Mouse (Mus musculus): ENCODE results near the gene Hist1h2ag. TPM values are rescaled to one million over a fixed set of nuclear protein-coding genes. Genes with fewer than 3 reads are reported as not detected.
A peak's percentile ranks its signal among the peaks of the same experiment; 100 is the strongest.

The Hist1h2ag gene
- polyA plus RNA-seq, 1 experiment from 2014 or later, result 1.8 TPM

- H3K9ac ChIP-seq (ENCODE audit: low read depth, low read length), result no peak overlapping the region
- no peak overlapping the region for H3K4me3 ChIP-seq (ENCODE audit: low read depth, low read length)
- H3K27me3 ChIP-seq (ENCODE audit: control insufficient read depth, insufficient read depth, low read depth, low read length), result peaks cover 68% of the 10 kb centered on the region
- H3K36me3 ChIP-seq (ENCODE audit: control insufficient read depth, insufficient read depth, low read length), result no peaks in the 10 kb centered on the region
- 0 out of 2 replicates have a peak overlapping the region, but pooled peaks have one; percentile 19 for H3K4me2 ChIP-seq (ENCODE audit: low read length)
- H3K27ac ChIP-seq (ENCODE audit: low read length), result no peak overlapping the region
- ATAC-seq, result no peak
- H3K4me1 ChIP-seq (ENCODE audit: control insufficient read depth, insufficient read depth, low read length), result peaks cover 6% of the 10 kb centered on the region
- WGBS, result 17% methylated on average over 27 of the region's 27 CpGs
- H3K9me3 ChIP-seq (replicated peaks; ENCODE audit: control insufficient read depth, low read length, poor library complexity, severe bottlenecking), result no peaks in the 10 kb centered on the region; the same call in 1 of the 2 replicates
Observed at GRCm38 (mm10) chr13:22015479-22016450, 27.0 kb downstream of the Hist1h2ag start.

- H3K4me3 ChIP-seq (ENCODE audit: low read depth, low read length), result no peak overlapping the region
- 18% methylated on average over 17 of the region's 17 CpGs for WGBS
- no peak overlapping the region for H3K9ac ChIP-seq (ENCODE audit: low read depth, low read length)
- H3K4me2 ChIP-seq (ENCODE audit: low read length), result no peak overlapping the region
- H3K27me3 ChIP-seq (ENCODE audit: control insufficient read depth, insufficient read depth, low read depth, low read length), result peaks cover 74% of the 10 kb centered on the region
- H3K4me1 ChIP-seq (ENCODE audit: control insufficient read depth, insufficient read depth, low read length), result no peaks in the 10 kb centered on the region
- no peaks in the 10 kb centered on the region; the same call in 1 of the 2 replicates for H3K9me3 ChIP-seq (replicated peaks; ENCODE audit: control insufficient read depth, low read length, poor library complexity, severe bottlenecking)
- no peak for ATAC-seq
- H3K27ac ChIP-seq (ENCODE audit: low read length), result no peak overlapping the region
- H3K36me3 ChIP-seq (ENCODE audit: control insufficient read depth, insufficient read depth, low read length), result no peaks in the 10 kb centered on the region
Observed at GRCm38 (mm10) chr13:22014411-22014845, 28.3 kb downstream of the Hist1h2ag start.

- peaks cover 74% of the 10 kb centered on the region for H3K27me3 ChIP-seq (ENCODE audit: control insufficient read depth, insufficient read depth, low read depth, low read length)
- H3K4me2 ChIP-seq (ENCODE audit: low read length), result no peak overlapping the region
- 20% methylated on average over 13 of the region's 13 CpGs for WGBS
- no peak overlapping the region for H3K27ac ChIP-seq (ENCODE audit: low read length)
- H3K9me3 ChIP-seq (replicated peaks; ENCODE audit: control insufficient read depth, low read length, poor library complexity, severe bottlenecking), result no peaks in the 10 kb centered on the region; the same call in 1 of the 2 replicates
- no peaks in the 10 kb centered on the region for H3K4me1 ChIP-seq (ENCODE audit: control insufficient read depth, insufficient read depth, low read length)
- H3K4me3 ChIP-seq (ENCODE audit: low read depth, low read length), result no peak overlapping the region
- H3K9ac ChIP-seq (ENCODE audit: low read depth, low read length), result no peak overlapping the region
- no peaks in the 10 kb centered on the region for H3K36me3 ChIP-seq (ENCODE audit: control insufficient read depth, insufficient read depth, low read length)
- no peak for ATAC-seq
Observed at GRCm38 (mm10) chr13:22013716-22014115, 29.0 kb downstream of the Hist1h2ag start.

- WGBS, result 40% methylated on average over 6 of the region's 7 CpGs
- Histone ChIP-seq H3K9ac (ENCODE audit: low read depth, low read length) (no peak within 1 kb of the TSS), H3K4me1 (ENCODE audit: control insufficient read depth, insufficient read depth, low read length) (peaks cover 8% of the 10 kb centered on the region), H3K9me3 (replicated peaks; ENCODE audit: control insufficient read depth, low read length, poor library complexity, severe bottlenecking) (no peaks in the 10 kb centered on the region), H3K4me2 (ENCODE audit: low read length) (no peak within 1 kb of the TSS), H3K4me3 (ENCODE audit: low read depth, low read length) (no peak within 1 kb of the TSS), H3K36me3 (ENCODE audit: control insufficient read depth, insufficient read depth, low read length) (no peaks in the 10 kb centered on the region), H3K27ac (ENCODE audit: low read length) (no peak within 1 kb of the TSS), H3K27me3 (ENCODE audit: control insufficient read depth, insufficient read depth, low read depth, low read length) (peaks cover 80% of the 10 kb centered on the region)
- no peak for ATAC-seq
Observed at GRCm38 (mm10) chr13:22009642-22010041, 33.1 kb downstream of the Hist1h2ag start, which contains the start of gene Prss16. TSS of gene Prss16 (minus strand) at chr13:22009742.

- Histone ChIP-seq H3K27ac (ENCODE audit: low read length) (no peak overlapping the region), H3K4me1 (ENCODE audit: control insufficient read depth, insufficient read depth, low read length) (peaks cover 8% of the 10 kb centered on the region), H3K9me3 (replicated peaks; ENCODE audit: control insufficient read depth, low read length, poor library complexity, severe bottlenecking) (no peaks in the 10 kb centered on the region), H3K36me3 (ENCODE audit: control insufficient read depth, insufficient read depth, low read length) (no peaks in the 10 kb centered on the region), H3K9ac (ENCODE audit: low read depth, low read length) (no peak overlapping the region), H3K4me2 (ENCODE audit: low read length) (no peak overlapping the region), H3K4me3 (ENCODE audit: low read depth, low read length) (no peak overlapping the region), H3K27me3 (ENCODE audit: control insufficient read depth, insufficient read depth, low read depth, low read length) (peaks cover 83% of the 10 kb centered on the region)
- WGBS, result 67% methylated on average over 3 of the region's 3 CpGs
- ATAC-seq, result no peak
Observed at GRCm38 (mm10) chr13:22008707-22009106, 34.0 kb downstream of the Hist1h2ag start.

- Histone ChIP-seq H3K4me2 (ENCODE audit: low read length) (no peak overlapping the region), H3K27ac (ENCODE audit: low read length) (no peak overlapping the region), H3K4me3 (ENCODE audit: low read depth, low read length) (no peak overlapping the region), H3K4me1 (ENCODE audit: control insufficient read depth, insufficient read depth, low read length) (peaks cover 8% of the 10 kb centered on the region), H3K9me3 (replicated peaks; ENCODE audit: control insufficient read depth, low read length, poor library complexity, severe bottlenecking) (no peaks in the 10 kb centered on the region), H3K27me3 (ENCODE audit: control insufficient read depth, insufficient read depth, low read depth, low read length) (peaks cover 86% of the 10 kb centered on the region), H3K36me3 (ENCODE audit: control insufficient read depth, insufficient read depth, low read length) (no peaks in the 10 kb centered on the region), H3K9ac (ENCODE audit: low read depth, low read length) (no peak overlapping the region)
- WGBS, result 45% methylated on average over 7 of the region's 7 CpGs
- no peak for ATAC-seq
Observed at GRCm38 (mm10) chr13:22007872-22008271, 34.9 kb downstream of the Hist1h2ag start.

- Histone ChIP-seq H3K27ac (ENCODE audit: low read length) (no peak overlapping the region), H3K9ac (ENCODE audit: low read depth, low read length) (no peak overlapping the region), H3K27me3 (ENCODE audit: control insufficient read depth, insufficient read depth, low read depth, low read length) (peaks cover 86% of the 10 kb centered on the region), H3K4me2 (ENCODE audit: low read length) (peak overlapping the region; percentile 77), H3K4me1 (ENCODE audit: control insufficient read depth, insufficient read depth, low read length) (peaks cover 8% of the 10 kb centered on the region), H3K9me3 (replicated peaks; ENCODE audit: control insufficient read depth, low read length, poor library complexity, severe bottlenecking) (no peaks in the 10 kb centered on the region), H3K36me3 (ENCODE audit: control insufficient read depth, insufficient read depth, low read length) (no peaks in the 10 kb centered on the region), H3K4me3 (ENCODE audit: low read depth, low read length) (peak overlapping the region; percentile 40)
- ATAC-seq, result no peak
- 3% methylated on average over 18 of the region's 18 CpGs for WGBS
Observed at GRCm38 (mm10) chr13:22007121-22007510, 35.6 kb downstream of the Hist1h2ag start.

- WGBS, result 2% methylated on average over 38 of the region's 38 CpGs
- Histone ChIP-seq H3K27ac (ENCODE audit: low read length) (no peak overlapping the region), H3K4me3 (ENCODE audit: low read depth, low read length) (peak overlapping the region; percentile 40), H3K4me2 (ENCODE audit: low read length) (peak overlapping the region; percentile 77), H3K9me3 (replicated peaks; ENCODE audit: control insufficient read depth, low read length, poor library complexity, severe bottlenecking) (no peaks in the 10 kb centered on the region), H3K9ac (ENCODE audit: low read depth, low read length) (no peak overlapping the region), H3K36me3 (ENCODE audit: control insufficient read depth, insufficient read depth, low read length) (no peaks in the 10 kb centered on the region), H3K4me1 (ENCODE audit: control insufficient read depth, insufficient read depth, low read length) (peaks cover 8% of the 10 kb centered on the region), H3K27me3 (ENCODE audit: control insufficient read depth, insufficient read depth, low read depth, low read length) (peaks cover 89% of the 10 kb centered on the region)
- peak; percentile 64 for ATAC-seq
Observed at GRCm38 (mm10) chr13:22006334-22007120, 36.2 kb downstream of the Hist1h2ag start.

Measured in midbrain, embryonic 16.5 days (tissue).